Mouse (Mus musculus) embryonic facial prominence, embryonic 13.5 days (tissue): ENCODE results near the gene Gart. TPM values are rescaled to one million over a fixed set of nuclear protein-coding genes. Genes with fewer than 3 reads are reported as not detected.
A peak's percentile ranks its signal among the peaks of the same experiment; 100 is the strongest.

Experiments
- ATAC-seq: fragments of 200-750 bp; cut with Nextera tagmentation; 2 replicates; pipeline ENCODE4 v1.8.0; 2017; ENCODE audit warnings: low read depth; ENCODE audit not compliant: insufficient number of reproducible peaks, insufficient read depth, low FRiP score, low TSS enrichment
- H3K27ac ChIP-seq: fragments of 300-500 bp; sonication (generic); 2 replicates; pipeline ENCODE4 v1.5.1; 2015; ENCODE audit warnings: moderate library complexity, mild to moderate bottlenecking, inconsistent platforms
- H3K27me3 ChIP-seq: fragments of 300-500 bp; sonication (generic); 2 replicates; pipeline ENCODE4 v1.6.1; 2015; ENCODE audit warnings: mild to moderate bottlenecking, inconsistent platforms
- H3K36me3 ChIP-seq: fragments of 300-500 bp; sonication (generic); 2 replicates; pipeline ENCODE4 v1.6.1; 2015; ENCODE audit warnings: mild to moderate bottlenecking, inconsistent platforms
- H3K4me1 ChIP-seq: fragments of 300-500 bp; sonication (generic); 2 replicates; pipeline ENCODE4 v1.6.1; 2015; ENCODE audit warnings: inconsistent platforms
- H3K4me2 ChIP-seq: fragments of 300-500 bp; sonication (generic); 2 replicates; pipeline ENCODE4 v1.6.1; 2015; ENCODE audit warnings: moderate library complexity, mild to moderate bottlenecking, inconsistent platforms
- H3K4me3 ChIP-seq: fragments of 300-500 bp; sonication (generic); 2 replicates; pipeline ENCODE4 v1.5.1; 2015; ENCODE audit warnings: mild to moderate bottlenecking, inconsistent platforms
- H3K9ac ChIP-seq: fragments of 300-500 bp; sonication (generic); 2 replicates; pipeline ENCODE4 v1.6.1; 2015; ENCODE audit warnings: mild to moderate bottlenecking, inconsistent platforms
- H3K9me3 ChIP-seq: fragments of 300-500 bp; sonication (generic); 2 replicates; pipeline ENCODE4 v1.6.1; 2016; ENCODE audit warnings: inconsistent platforms
- WGBS: fragments of 180-500 bp; shearing (Covaris S2); methylation state at CpG from one replicate; pipeline ENCODE4 v1.1.7; 2015; ENCODE audit warnings: mixed read lengths; 5-methylcytosine and 5-hydroxymethylcytosine counted together
- polyA plus RNA-seq: library from polyadenylated mRNA; unstranded; fragments of >200 nt; fragmentation: Nextera tagmentation; extraction: Ambion mirVana; gene quantifications from 2 replicates; pipeline ENCODE4 v1.2.1, GENCODE M21; 2015

The Gart gene
- polyA plus RNA-seq, 1 experiment from 2014 or later = 110 TPM

DNA sequence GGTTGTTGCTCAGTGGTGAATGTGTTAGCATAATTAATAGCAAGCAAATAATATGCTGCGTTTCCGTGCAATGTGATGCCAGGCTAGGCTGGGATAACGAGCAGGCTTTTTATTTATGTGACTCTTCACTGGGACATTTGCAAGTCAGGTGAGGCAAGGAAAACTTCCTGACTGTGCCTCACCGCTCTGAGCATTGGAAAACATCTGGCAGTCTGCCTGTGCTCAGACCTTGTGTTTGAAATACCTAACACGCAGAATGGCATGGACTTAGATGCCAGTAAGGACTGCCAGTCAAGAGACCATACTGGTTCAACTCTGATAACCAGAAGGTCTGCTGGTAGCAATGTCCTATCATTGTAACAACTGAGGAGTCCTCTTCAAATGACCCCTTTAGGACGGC lies 41.6 kb downstream of the Gart start:
- Histone ChIP-seq H3K27ac (no peak overlapping the region), H3K27me3 (no peaks in the 10 kb centered on the region), H3K4me1 (no peaks in the 10 kb centered on the region), H3K36me3 (no peaks in the 10 kb centered on the region), H3K9me3 (no peaks in the 10 kb centered on the region), H3K9ac (no peak overlapping the region), H3K4me2 (no peak overlapping the region), H3K4me3 (no peak overlapping the region)
- WGBS = 84% methylated on average over 6 of the region's 6 CpGs
- no peak for ATAC-seq

- H3K9me3 ChIP-seq = no peaks in the 10 kb centered on the region
- H3K9ac ChIP-seq = no peak overlapping the region
- no peak for ATAC-seq
- H3K4me1 ChIP-seq = peaks cover 1% of the 10 kb centered on the region
- H3K27me3 ChIP-seq = peaks cover 7% of the 10 kb centered on the region; the same call in 1 of the 2 replicates
- H3K27ac ChIP-seq = no peak overlapping the region
- no peak overlapping the region for H3K4me3 ChIP-seq
- no peaks in the 10 kb centered on the region for H3K36me3 ChIP-seq
- no peak overlapping the region for H3K4me2 ChIP-seq
- WGBS = 69% methylated on average over 9 of the region's 9 CpGs
These were observed 45.1 kb downstream of the Gart start for GRCm38 (mm10) chr16:91601693-91602092.

DNA sequence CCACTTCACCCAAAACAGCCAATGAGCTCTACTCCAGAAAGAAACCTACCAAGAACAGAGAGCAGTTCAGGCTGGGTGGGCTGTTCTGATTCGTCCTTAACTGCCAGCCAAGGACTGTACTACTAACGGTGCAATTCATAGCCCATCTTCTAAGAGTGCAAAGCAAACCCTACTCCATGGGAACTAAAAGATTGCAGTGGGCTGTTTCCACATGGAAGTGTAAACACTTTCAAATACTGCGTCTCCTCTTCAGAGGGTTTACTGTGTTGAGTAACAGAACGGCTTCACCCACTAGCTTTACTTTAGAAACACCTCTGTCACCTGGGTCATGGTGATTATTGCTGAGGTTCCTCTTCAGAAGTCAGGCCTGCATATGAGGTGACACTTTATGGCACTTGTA lies 45.7 kb downstream of the Gart start:
- Histone ChIP-seq H3K4me1 (peaks cover 6% of the 10 kb centered on the region), H3K9ac (no peak overlapping the region), H3K9me3 (no peaks in the 10 kb centered on the region), H3K27ac (no peak overlapping the region), H3K27me3 (peaks cover 7% of the 10 kb centered on the region; the same call in 1 of the 2 replicates), H3K4me2 (no peak overlapping the region), H3K4me3 (no peak overlapping the region), H3K36me3 (no peaks in the 10 kb centered on the region)
- WGBS = 81% methylated on average over 4 of the region's 4 CpGs
- ATAC-seq = no peak

- no peaks in the 10 kb centered on the region for H3K36me3 ChIP-seq
- no peak overlapping the region for H3K4me3 ChIP-seq
- no peak overlapping the region for H3K9ac ChIP-seq
- no peaks in the 10 kb centered on the region for H3K9me3 ChIP-seq
- no peak overlapping the region for H3K4me2 ChIP-seq
- H3K4me1 ChIP-seq = peaks cover 13% of the 10 kb centered on the region
- ATAC-seq = no peak
- no peak overlapping the region for H3K27ac ChIP-seq
- peaks cover 7% of the 10 kb centered on the region; the same call in 1 of the 2 replicates for H3K27me3 ChIP-seq
These were observed 47.5 kb downstream of the Gart start for GRCm38 (mm10) chr16:91599242-91599641.

GRCm38 (mm10) chr16:91597672-91598010 lies 49.1 kb downstream of the Gart start, which contains the start of gene Tmem50b:
Gene Tmem50b (minus strand): TSS chr16:91597800.
- Histone ChIP-seq H3K27me3 (peaks cover 7% of the 10 kb centered on the region; the same call in 1 of the 2 replicates), H3K27ac (no peak within 1 kb of the TSS), H3K36me3 (no peaks in the 10 kb centered on the region), H3K4me1 (peaks cover 24% of the 10 kb centered on the region), H3K9me3 (no peaks in the 10 kb centered on the region), H3K4me2 (peak within 1 kb of the TSS; percentile 85), H3K9ac (peak within 1 kb of the TSS; percentile 78), H3K4me3 (peak within 1 kb of the TSS; percentile 81)
- WGBS = under 1% methylated on average over 33 of the region's 34 CpGs
- ATAC-seq = peak; percentile 97

GRCm38 (mm10) chr16:91596779-91597671 lies 49.7 kb downstream of the Gart start:
- no peak overlapping the region for H3K27ac ChIP-seq
- ATAC-seq = no peak; the same call in none of the 2 replicates

GRCm38 (mm10) chr16:91596397-91596778 lies 50.4 kb downstream of the Gart start:
- Histone ChIP-seq H3K27me3 (peaks cover 7% of the 10 kb centered on the region; the same call in 1 of the 2 replicates), H3K4me2 (peak overlapping the region; percentile 85), H3K4me1 (peaks cover 24% of the 10 kb centered on the region), H3K27ac (no peak overlapping the region), H3K4me3 (peak overlapping the region; percentile 81), H3K9me3 (no peaks in the 10 kb centered on the region), H3K36me3 (no peaks in the 10 kb centered on the region), H3K9ac (peak overlapping the region; percentile 78)
- WGBS = 16% methylated on average over 9 of the region's 9 CpGs
- ATAC-seq = no peak

More at GRCm38 (mm10) chr16:91596779-91597671, 49.7 kb downstream of the Gart start:
- under 1% methylated on average over 75 of the region's 75 CpGs for WGBS
- Histone ChIP-seq H3K9ac (peak overlapping the region; percentile 78), H3K36me3 (no peaks in the 10 kb centered on the region), H3K4me1 (peaks cover 24% of the 10 kb centered on the region), H3K9me3 (no peaks in the 10 kb centered on the region), H3K4me3 (peak overlapping the region; percentile 81), H3K4me2 (peak overlapping the region; percentile 85), H3K27me3 (peaks cover 7% of the 10 kb centered on the region; the same call in 1 of the 2 replicates)

DNA sequence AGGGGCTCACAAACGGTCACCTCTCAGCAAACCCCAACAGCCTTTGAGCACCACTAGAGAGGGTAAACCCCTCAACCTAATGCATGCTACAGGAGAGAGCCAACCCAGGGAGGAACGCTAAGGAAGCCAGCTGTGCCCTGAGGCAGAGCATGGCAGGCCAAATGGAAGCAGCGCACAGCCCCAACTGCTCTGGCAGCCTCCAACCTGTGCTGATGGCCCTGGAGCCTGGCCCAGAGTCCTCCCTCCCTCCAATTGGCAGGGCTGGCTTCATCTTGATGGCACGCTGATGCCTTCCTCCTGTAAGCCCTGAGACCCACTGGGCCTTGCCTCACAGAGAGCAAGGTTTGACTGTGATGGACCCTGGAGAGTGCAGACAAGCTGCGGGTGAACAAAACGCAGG lies 51.7 kb downstream of the Gart start:
- H3K9ac ChIP-seq = no peak overlapping the region
- WGBS = 66% methylated on average over 6 of the region's 6 CpGs
- H3K9me3 ChIP-seq = no peaks in the 10 kb centered on the region
- no peak overlapping the region for H3K27ac ChIP-seq
- no peaks in the 10 kb centered on the region for H3K36me3 ChIP-seq
- H3K4me2 ChIP-seq = no peak overlapping the region
- no peak for ATAC-seq
- H3K4me3 ChIP-seq = no peak overlapping the region
- peaks cover 7% of the 10 kb centered on the region; the same call in 1 of the 2 replicates for H3K27me3 ChIP-seq
- H3K4me1 ChIP-seq = peaks cover 24% of the 10 kb centered on the region

- Histone ChIP-seq H3K4me2 (no peak overlapping the region), H3K9me3 (no peaks in the 10 kb centered on the region), H3K4me3 (no peak overlapping the region), H3K9ac (no peak overlapping the region), H3K27ac (no peak overlapping the region), H3K27me3 (no peaks in the 10 kb centered on the region), H3K36me3 (no peaks in the 10 kb centered on the region), H3K4me1 (peaks cover 24% of the 10 kb centered on the region)
- no peak for ATAC-seq
- 44% methylated on average over 3 of the region's 3 CpGs for WGBS
These were observed 53.5 kb downstream of the Gart start for GRCm38 (mm10) chr16:91593262-91593661.

DNA sequence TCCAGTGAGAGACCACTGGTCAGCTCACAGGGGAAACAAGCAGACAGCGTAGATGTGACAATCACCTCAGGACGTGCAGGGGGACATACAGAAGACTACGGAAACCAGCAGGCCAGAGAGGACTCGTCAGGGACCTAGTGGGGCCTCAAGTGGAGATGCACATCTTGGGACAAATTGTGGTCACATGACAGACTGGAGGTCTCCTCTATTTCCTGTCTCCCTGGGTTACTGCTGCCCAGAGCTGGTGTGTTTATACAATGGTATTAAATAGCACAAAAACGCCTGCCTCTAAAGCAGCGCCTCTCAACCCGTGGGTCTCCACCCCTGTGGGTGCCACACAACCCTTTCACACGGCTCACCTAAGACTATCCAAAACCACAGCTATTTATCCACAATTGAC lies 54.6 kb downstream of the Gart start:
- H3K4me3 ChIP-seq = no peak overlapping the region
- no peaks in the 10 kb centered on the region for H3K36me3 ChIP-seq
- H3K4me1 ChIP-seq = peaks cover 24% of the 10 kb centered on the region
- H3K4me2 ChIP-seq = no peak overlapping the region
- ATAC-seq = no peak
- H3K27me3 ChIP-seq = no peaks in the 10 kb centered on the region
- H3K9me3 ChIP-seq = no peaks in the 10 kb centered on the region
- H3K9ac ChIP-seq = no peak overlapping the region
- 69% methylated on average over 8 of the region's 8 CpGs for WGBS
- H3K27ac ChIP-seq = no peak overlapping the region

DNA sequence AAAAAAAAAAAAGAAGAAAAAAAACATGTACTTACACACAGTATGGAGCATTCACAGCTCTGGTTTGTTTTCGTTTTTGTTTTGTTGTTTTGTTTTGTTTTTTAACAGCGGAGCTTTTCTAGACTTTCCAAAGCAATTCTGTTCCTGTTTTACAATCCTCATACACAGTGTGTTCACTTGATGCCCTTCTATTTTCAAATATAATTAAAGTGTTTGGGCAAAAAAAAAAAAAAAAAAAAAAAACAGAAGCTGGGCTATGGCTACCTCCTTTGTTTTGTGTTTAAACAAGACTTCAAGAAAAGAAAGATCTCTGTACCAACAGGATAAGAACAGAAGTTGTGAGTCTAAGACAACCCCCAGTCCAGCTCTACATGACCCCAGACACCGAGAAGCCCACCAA lies 58.0 kb downstream of the Gart start:
- Histone ChIP-seq H3K27me3 (no peaks in the 10 kb centered on the region), H3K9me3 (no peaks in the 10 kb centered on the region), H3K4me3 (no peak overlapping the region), H3K27ac (no peak overlapping the region), H3K36me3 (peaks cover 18% of the 10 kb centered on the region), H3K4me1 (peaks cover 6% of the 10 kb centered on the region), H3K9ac (no peak overlapping the region), H3K4me2 (no peak overlapping the region)
- 90% methylated on average over 3 of the region's 3 CpGs for WGBS
- ATAC-seq = no peak
